Mouse (Mus musculus) urinary bladder, postnatal 10 days (tissue): ENCODE measurements around the gene Bnipl.

Experiments used
- DNase-seq: peaks from one replicate; pipeline ENCODE4 v3.0.0; 2022; ENCODE audit warnings: low spot score

The Bnipl gene

DNA sequence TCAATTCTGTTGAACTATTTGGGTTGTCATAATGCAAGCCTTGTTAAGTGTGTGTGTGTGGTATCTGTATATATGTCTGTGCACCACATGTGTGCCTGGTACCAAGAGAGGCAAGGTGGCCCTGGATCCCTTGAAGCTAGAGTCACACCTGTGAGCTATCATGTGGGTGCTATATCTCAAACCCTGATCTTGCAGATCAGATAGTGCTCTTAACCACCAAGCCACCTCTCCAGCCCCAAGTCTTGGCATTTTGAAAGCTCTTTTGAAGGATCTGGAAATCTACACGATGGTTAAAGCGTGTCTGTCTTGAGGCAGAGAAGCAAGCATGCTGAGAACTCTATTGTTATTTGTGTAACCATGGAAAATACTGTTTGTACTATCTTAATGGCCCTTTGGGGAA lies 40.4 kb downstream of the Bnipl start:
- DNase-seq, result no peak

DNA sequence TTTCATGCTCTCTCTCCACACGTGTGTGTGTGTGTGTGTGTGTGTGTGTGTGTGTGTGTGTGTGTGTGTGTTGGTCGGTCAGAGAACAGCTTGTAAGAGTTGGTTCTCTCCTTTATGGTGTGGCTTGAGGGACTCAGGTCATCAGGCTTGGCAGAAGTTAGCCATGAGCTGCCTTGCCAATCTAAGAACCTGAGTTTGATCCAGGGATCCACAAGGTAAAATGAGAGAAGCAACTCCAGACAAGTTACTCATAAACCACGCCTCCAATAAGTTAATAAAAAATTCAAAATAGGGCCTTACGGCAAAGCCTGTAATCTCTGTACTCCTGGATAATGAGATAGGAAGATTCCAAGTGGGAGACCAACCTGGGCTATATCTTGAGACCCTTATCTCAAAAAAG lies 42.7 kb downstream of the Bnipl start:
- DNase-seq, result no peak

DNA sequence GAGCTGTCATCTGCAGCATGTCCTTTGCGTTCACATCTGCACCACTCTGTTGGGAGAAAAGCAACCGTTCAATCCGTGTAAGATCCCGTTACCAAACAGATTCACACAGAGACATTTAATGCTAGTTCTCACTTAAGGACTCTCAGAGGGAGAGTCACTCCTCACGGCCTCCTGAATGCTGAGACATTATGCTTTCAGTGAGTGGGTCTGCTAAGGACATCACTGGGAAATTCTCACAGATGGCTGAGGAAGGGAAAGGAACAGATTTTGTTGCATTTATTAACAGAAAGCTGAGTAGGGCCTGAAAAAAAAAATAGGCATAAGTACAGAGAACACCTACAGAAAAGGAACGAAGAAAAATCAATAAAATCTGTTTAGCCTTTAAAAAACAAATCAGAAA lies 47.1 kb downstream of the Bnipl start:
- DNase-seq, result no peak

DNA sequence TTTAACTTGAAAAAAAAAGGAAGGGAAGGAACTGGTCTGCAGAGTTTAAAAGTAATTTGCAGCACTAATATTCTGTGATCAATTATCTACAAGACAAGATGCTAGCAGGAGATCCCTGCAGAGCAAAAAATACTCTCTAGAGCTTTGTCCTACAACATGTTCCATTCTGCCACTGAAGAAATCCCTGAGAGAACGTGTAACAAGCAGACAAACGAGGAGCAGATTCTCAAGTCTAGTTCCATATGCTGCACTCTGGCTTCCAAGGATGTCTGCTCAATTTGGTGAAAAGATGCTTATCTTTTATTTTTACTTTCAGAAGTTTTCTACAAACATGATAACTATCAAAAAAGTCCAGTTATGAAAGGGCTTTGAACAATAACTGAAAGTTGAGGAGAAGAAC lies 50.4 kb downstream of the Bnipl start:
- DNase-seq, result no peak

DNA sequence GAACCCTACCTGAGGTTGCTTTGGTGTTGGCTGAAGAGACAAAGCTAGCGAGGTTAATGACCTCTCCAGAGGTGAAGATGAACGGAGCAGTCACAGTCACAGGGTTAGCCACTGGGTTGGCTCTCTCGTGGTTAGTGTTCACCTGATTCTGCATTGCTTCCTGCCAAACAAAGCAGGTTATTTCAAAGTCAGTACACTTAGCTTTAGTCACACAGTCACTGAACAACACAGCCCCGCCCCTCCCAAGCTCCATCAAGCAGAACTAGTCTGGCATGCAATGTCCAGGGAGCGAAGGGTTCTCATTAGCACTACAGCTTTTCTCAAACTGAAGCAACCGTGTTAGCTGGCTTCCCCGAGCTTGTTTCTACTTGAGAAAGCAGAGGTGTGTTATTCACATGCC lies 50.9 kb downstream of the Bnipl start:
- DNase-seq, result no peak

DNA sequence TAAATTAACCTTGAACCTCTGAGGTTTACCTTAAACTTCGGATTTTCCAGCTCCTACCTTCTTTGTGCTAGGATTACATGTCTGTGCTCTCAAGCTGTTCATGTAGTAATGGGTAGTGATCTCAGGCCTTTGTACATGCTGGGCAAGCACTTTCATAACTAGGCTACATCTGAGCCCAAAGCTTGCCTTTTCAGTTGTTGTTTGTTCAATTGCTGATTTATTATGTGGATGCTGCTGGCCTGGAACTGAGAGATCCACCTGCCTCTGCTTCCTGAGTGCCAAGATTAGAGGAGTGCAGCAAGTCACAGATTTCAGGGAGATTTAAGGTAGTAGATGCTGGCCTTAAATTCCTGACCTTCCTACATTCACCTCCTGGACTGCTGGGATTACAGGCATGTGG lies 51.9 kb downstream of the Bnipl start:
- DNase-seq, result no peak

DNA sequence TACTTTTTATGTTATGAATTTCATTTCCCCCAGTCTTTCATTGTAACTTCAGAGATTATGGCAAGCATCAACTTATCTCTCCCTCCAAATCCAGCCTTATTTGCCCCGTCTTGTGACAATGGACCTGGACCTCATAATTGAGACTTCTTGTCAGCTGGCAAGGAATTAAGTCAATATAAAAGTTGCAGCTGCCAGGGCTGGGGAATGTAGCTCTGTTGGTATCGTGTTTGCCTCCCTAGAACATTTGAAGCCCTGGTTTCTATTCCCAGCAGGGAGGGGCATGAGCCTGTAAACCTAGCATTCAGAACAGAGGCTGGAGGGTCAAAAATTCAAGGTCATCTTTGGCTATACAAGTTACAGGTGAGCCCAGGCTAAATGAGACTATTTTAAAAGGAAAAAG lies 55.2 kb downstream of the Bnipl start:
- no peak for DNase-seq

DNA sequence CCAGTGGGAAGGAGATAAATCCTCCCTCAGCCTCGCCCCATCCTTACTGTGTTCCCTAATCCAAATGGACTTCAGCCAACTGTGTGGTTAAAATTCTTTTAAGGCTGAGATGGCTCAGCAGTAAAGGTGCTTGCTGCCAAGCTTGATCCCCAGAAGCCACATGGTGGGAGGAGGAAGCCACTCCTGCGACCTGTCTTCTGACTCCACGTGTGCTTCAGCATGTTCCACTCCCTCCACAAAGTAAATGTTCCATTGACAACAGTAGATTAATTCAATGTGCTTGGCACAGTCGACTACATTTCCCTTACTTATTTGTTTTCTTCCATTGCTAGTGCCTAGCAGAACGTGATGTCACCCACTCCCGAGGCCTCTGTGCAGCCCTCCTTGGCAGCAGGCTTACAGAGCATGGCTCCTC lies 56.3 kb downstream of the Bnipl start:
- DNase-seq, result no peak
